In the genomic region with DNA sequence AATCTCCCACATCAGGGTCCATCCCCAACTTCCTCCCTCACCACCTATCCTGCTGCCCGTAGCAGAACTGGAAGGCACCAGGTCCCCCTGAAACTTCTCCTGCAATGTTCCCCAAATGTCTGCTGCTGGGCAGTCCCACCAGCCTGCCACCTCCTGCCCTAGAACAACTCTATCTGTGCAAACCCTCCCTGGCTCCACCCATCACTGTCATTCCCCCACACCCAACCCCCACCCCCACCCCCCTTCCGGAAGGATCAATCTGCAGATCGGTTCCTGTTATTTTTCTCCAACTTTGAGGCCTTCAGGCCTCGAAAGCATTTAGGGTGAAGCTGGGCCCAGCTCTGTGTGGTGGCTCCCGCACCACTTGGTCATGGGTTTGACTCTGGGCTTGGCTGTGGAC, we compare ENCODE assay signal across 11 mouse cellular contexts. TPM values are rescaled to one million over a fixed set of nuclear protein-coding genes. Genes with fewer than 3 reads are reported as not detected.
DNase-seq lines count a peak whose midpoint lies in the region; ATAC-seq lines count a peak whose summit lies in the region.
"Had no signal": no experiment of that assay in that cellular context is flagged by ENCODE, and none has a peak within 500 bp of the region (broad histone marks: within the 10 kb centered on the region; RNA-seq: fewer than 3 reads in every experiment).

No protein-coding gene starts in this region.

- H3K27me3 ChIP-seq in lung, embryonic 15.5 days, result no peaks in the 10 kb centered on the region
- H3K27me3 ChIP-seq: embryonic facial prominence, embryonic 12.5 days had no signal

- no peak overlapping the region for H3K4me2 ChIP-seq in lung, embryonic 15.5 days
- H3K4me2 ChIP-seq: embryonic facial prominence, embryonic 12.5 days had no signal

- peak; percentile 25 to 47 for DNase-seq in adrenal gland, adult (ENCODE audit: inconsistent age in 2 of 2, low spot score in 1 of 2)
- DNase-seq in adrenal gland, postnatal 4 days (ENCODE audit: low spot score in 2 of 2), result no peak
- DNase-seq in lung, postnatal 36 days, result no peak
- no peak for DNase-seq in left cerebral cortex, adult 8-10 months (ENCODE audit: low spot score in 2 of 2)
- no peak for DNase-seq in right cerebral cortex, postnatal 25 days

- no peak overlapping the region for H3K9ac ChIP-seq in lung, embryonic 15.5 days
- H3K9ac ChIP-seq: embryonic facial prominence, embryonic 12.5 days had no signal

- no peaks in the 10 kb centered on the region for H3K79me2 ChIP-seq in macrophage (ENCODE audit: inconsistent target)

- no peaks in the 10 kb centered on the region for H3K9me3 ChIP-seq in lung, embryonic 15.5 days
- H3K9me3 ChIP-seq: embryonic facial prominence, embryonic 12.5 days had no signal

- ATAC-seq in lung, embryonic 15.5 days (ENCODE audit: borderline replicate concordance, extremely low read depth, low FRiP score, low TSS enrichment), result no peak
- peak; percentile 36 to 37 for ATAC-seq in hematopoietic stem cell, adult 5-6 weeks (replicated peaks in 1 of 2; ENCODE audit: insufficient read depth in 1 of 2, low FRiP score in 2 of 2, low TSS enrichment in 1 of 2, low read depth in 1 of 2, poor library complexity in 2 of 2, severe bottlenecking in 2 of 2)
- ATAC-seq: hindbrain, postnatal 0 days had no signal

- WGBS in lung, embryonic 15.5 days, result 47% methylated on average over 5 of the region's 5 CpGs
- WGBS in macrophage (ENCODE audit: missing documents), result 5% methylated on average over 4 of the region's 5 CpGs

- peaks cover 54% of the 10 kb centered on the region for H3K4me1 ChIP-seq in lung, embryonic 15.5 days

- no peaks in the 10 kb centered on the region for H3K36me3 ChIP-seq in lung, embryonic 15.5 days
- no peaks in the 10 kb centered on the region for H3K36me3 ChIP-seq in macrophage (ENCODE audit: inconsistent target)
- H3K36me3 ChIP-seq: embryonic facial prominence, embryonic 12.5 days had no signal

- H3K27ac ChIP-seq in lung, embryonic 15.5 days, result peak overlapping the region; percentile 80
- H3K27ac ChIP-seq in macrophage, result peak overlapping the region; percentile 92
- H3K27ac ChIP-seq: hindbrain, postnatal 0 days had no signal

- no peak overlapping the region for H3K4me3 ChIP-seq in lung, embryonic 15.5 days
- peak overlapping the region; percentile 7; the same call in 1 of the 2 replicates for H3K4me3 ChIP-seq in macrophage (ENCODE audit: inconsistent target)
- H3K4me3 ChIP-seq: embryonic facial prominence, embryonic 12.5 days; myocyte had no signal

RNA-seq across cellular contexts. Expression of a gene that starts 8.7 kb away (rescaled TPM):
- 100 to 1,000 TPM; 237 to 271 TPM for total RNA-seq in adrenal gland, postnatal 4 days (2021)
- 49.2 and 53.5 TPM in 2 replicates for polyA plus RNA-seq in lung, embryonic 15.5 days (2015; fragmentation: Nextera tagmentation; extraction: Ambion mirVana)
- 12.4 and 35.3 TPM in 2 replicates for total RNA-seq in hematopoietic stem cell, adult 5-6 weeks (2017)
- 1,000 to 10,000 TPM in 1 of 26 experiments, 100 to 1,000 TPM in 25; 192 to 1,896 (median 380) TPM for total RNA-seq in macrophage (2018; cell fraction: chromatin; rRNA removed)
- 100 to 1,000 TPM; 198 to 344 (median 273) TPM for total RNA-seq in macrophage (2018; cell fraction: cytosol; rRNA removed)
- 100 to 1,000 TPM; 233 to 720 (median 426) TPM for total RNA-seq in macrophage (2018; cell fraction: nucleus; rRNA removed)
- polyA plus RNA-seq in macrophage (2018), result 130 to 283 TPM (median 243 TPM) in 3 replicates
- 100 to 1,000 TPM in 1 of 4 experiments, 10 to 100 TPM in 3; 91.7 to 106 (median 98.0) TPM for total RNA-seq in left cerebral cortex, adult 8-10 months (2022)

RNA-seq across cellular contexts. Expression of a gene that starts 58.8 kb away (rescaled TPM):
- total RNA-seq in adrenal gland, postnatal 4 days (2021), result not detected
- polyA plus RNA-seq in lung, embryonic 15.5 days (2015; fragmentation: Nextera tagmentation; extraction: Ambion mirVana), result not detected in 2 replicates
- total RNA-seq in hematopoietic stem cell, adult 5-6 weeks (2017), result not detected in 2 replicates
- 1 to 10 TPM in 1 of 26 experiments, not detected in 25; 1.4 TPM for total RNA-seq in macrophage (2018; cell fraction: chromatin; rRNA removed)
- under 1 TPM in 3 of 26 experiments, not detected in 23; 0.14 to 0.42 (median 0.19) TPM for total RNA-seq in macrophage (2018; cell fraction: cytosol; rRNA removed)
- total RNA-seq in macrophage (2018; cell fraction: nucleus; rRNA removed), result under 1 TPM in 1 of 26 experiments, not detected in 25; 0.76 TPM
- polyA plus RNA-seq in macrophage (2018), result not detected in 3 replicates
- not detected for total RNA-seq in left cerebral cortex, adult 8-10 months (2022)
- polyA plus RNA-seq: embryonic facial prominence, embryonic 12.5 days; hindbrain, postnatal 0 days; myocyte had no signal

Comparison
In these comparisons a context has a peak if more than half of its experiments do, and no peak if none do; other contexts are left out.
1. DNase-seq: peak in adrenal gland, adult (2 of 2); none in adrenal gland, postnatal 4 days (0 of 2), lung, postnatal 36 days (single experiment), left cerebral cortex, adult 8-10 months (0 of 2) and right cerebral cortex, postnatal 25 days (single experiment).